17 mouse cellular contexts compared by ENCODE assay signal in genomic region chr3:102668556-102668955, GRCm38 (mm10).
"Had no signal": no experiment of that assay in that cellular context is flagged by ENCODE, and none has a peak within 500 bp of the region (broad histone marks: within the 10 kb centered on the region; RNA-seq: fewer than 3 reads in every experiment).

No protein-coding gene starts in this region.

- H3K4me1 ChIP-seq: kidney, embryonic 15.5 days; liver, embryonic 13.5 days; megakaryocyte, embryonic 14.5 days; midbrain, embryonic 15.5 days had no signal

- H3K9ac ChIP-seq: kidney, embryonic 15.5 days; liver, embryonic 13.5 days; liver, postnatal 0 days; lung, embryonic 15.5 days; midbrain, embryonic 15.5 days had no signal

- DNase-seq: kidney, postnatal 14 days; liver, embryonic 13.5 days; liver, postnatal 0 days; lung, postnatal 14 days; right cerebral cortex, adult 18-20 months; right cerebral cortex, postnatal 25 days; spleen, adult 18-20 months; thymus, adult 18-20 months; thymus, postnatal 14 days had no signal

- H3K27ac ChIP-seq: kidney, embryonic 15.5 days; left cerebral cortex, adult 2 months; liver, embryonic 13.5 days; lung, embryonic 15.5 days; macrophage; midbrain, embryonic 15.5 days had no signal

- ATAC-seq: liver, postnatal 0 days; midbrain, embryonic 15.5 days had no signal

- H3K4me3 ChIP-seq: kidney, embryonic 15.5 days; left cerebral cortex, adult 2 months; limb, embryonic 10.5 days; liver, embryonic 13.5 days; lung, embryonic 15.5 days; megakaryocyte, embryonic 14.5 days; midbrain, embryonic 15.5 days had no signal

- H3K9me3 ChIP-seq: kidney, embryonic 15.5 days; limb, embryonic 10.5 days; liver, embryonic 13.5 days; lung, embryonic 15.5 days; midbrain, embryonic 15.5 days had no signal

- H3K27me3 ChIP-seq: kidney, embryonic 15.5 days; liver, embryonic 13.5 days; lung, embryonic 15.5 days; megakaryocyte, embryonic 14.5 days; midbrain, embryonic 15.5 days had no signal

- H3K36me3 ChIP-seq: kidney, embryonic 15.5 days; limb, embryonic 10.5 days; liver, embryonic 13.5 days; lung, embryonic 15.5 days; midbrain, embryonic 15.5 days had no signal

- H3K4me2 ChIP-seq: kidney, embryonic 15.5 days; liver, embryonic 13.5 days; lung, embryonic 15.5 days; midbrain, embryonic 11.5 days; midbrain, embryonic 15.5 days had no signal
